Mouse (Mus musculus) forebrain, postnatal 0 days (tissue): ENCODE data around the gene Ppp1r16b. TPM values are rescaled to one million over a fixed set of nuclear protein-coding genes. Genes with fewer than 3 reads are reported as not detected.

ENCODE experiments used
- ATAC-seq: fragments of 200-750 bp; cut with Nextera tagmentation; 2 replicates; pipeline ENCODE4 v1.8.0; 2017; ENCODE audit warnings: mild to moderate bottlenecking, moderate library complexity
- DNase-seq: peaks from one replicate; pipeline ENCODE4 v3.0.0-alpha.2; 2015
- H3K27ac ChIP-seq: fragments of 300-500 bp; sonication (generic); 2 replicates; pipeline ENCODE4 v1.5.1; 2014; ENCODE audit warnings: low read depth, mild to moderate bottlenecking, antibody characterized with exemption, low read length, moderate library complexity, mixed read lengths
- H3K27me3 ChIP-seq: fragments of 300-500 bp; sonication (generic); 2 replicates; pipeline ENCODE4 v1.6.1; 2014; ENCODE audit warnings: mild to moderate bottlenecking, low read length, mixed read lengths; ENCODE audit not compliant: insufficient read depth
- H3K36me3 ChIP-seq: fragments of 300-500 bp; sonication (generic); 2 replicates; pipeline ENCODE4 v1.6.1; 2014; ENCODE audit warnings: mild to moderate bottlenecking, moderate library complexity; ENCODE audit not compliant: insufficient read depth
- H3K4me1 ChIP-seq: fragments of 300-500 bp; sonication (generic); 2 replicates; pipeline ENCODE4 v1.6.1; 2014; ENCODE audit warnings: antibody characterized with exemption; ENCODE audit not compliant: insufficient read depth
- H3K4me2 ChIP-seq: fragments of 300-500 bp; sonication (generic); 2 replicates; pipeline ENCODE4 v1.6.1; 2014; ENCODE audit warnings: low read depth, mild to moderate bottlenecking, moderate library complexity
- H3K4me3 ChIP-seq: fragments of 300-500 bp; sonication (generic); 2 replicates; pipeline ENCODE4 v1.5.1; 2014; ENCODE audit warnings: low read depth, low read length, mixed read lengths
- H3K9ac ChIP-seq: fragments of 300-500 bp; sonication (generic); 2 replicates; pipeline ENCODE4 v1.6.1; 2014; ENCODE audit warnings: mild to moderate bottlenecking
- H3K9me3 ChIP-seq: fragments of 300-500 bp; sonication (generic); 2 replicates; pipeline ENCODE4 v1.6.1; 2016; ENCODE audit warnings: low read length
- CTCF ChIP-seq: sonication (generic); IDR thresholded peaks from 2 replicates; pipeline ENCODE4 v1.5.1; 2016; ENCODE audit warnings: antibody characterized with exemption, control low read depth, low read depth
- WGBS: fragments of 180-500 bp; shearing (Covaris S2); extraction: QIAGEN DNeasy Blood & Tissue Kit; methylation state at CpG from one replicate; pipeline ENCODE4 v1.1.7; 2014; 5-methylcytosine and 5-hydroxymethylcytosine counted together
- polyA plus RNA-seq: library from polyadenylated mRNA; unstranded; fragments of >200 nt; fragmentation: Nextera tagmentation; extraction: Ambion mirVana; gene quantifications from 2 replicates; pipeline ENCODE4 v1.2.1, GENCODE M21; 2015
- total RNA-seq: library from RNA; depleted of rRNA; stranded (reverse); fragments of >200 nt; gene quantifications from 2 replicates; pipeline ENCODE4 v1.2.3, GENCODE M21; 2014

The Ppp1r16b gene
- total and polyA plus RNA-seq, 2 experiments from 2014 or later, result 25.2 to 28.4 TPM

GRCm38 (mm10) chr2:158760231-158760630 is 95.0 kb downstream of the Ppp1r16b start:
- 74% methylated on average over 2 of the region's 2 CpGs for WGBS
- no peak for ATAC-seq
- no peak for DNase-seq
- TF ChIP-seq CTCF, result no peak
- Histone ChIP-seq H3K4me3 (no peak overlapping the region), H3K9ac (no peak overlapping the region), H3K9me3 (no peaks in the 10 kb centered on the region), H3K4me2 (no peak overlapping the region), H3K4me1 (no peaks in the 10 kb centered on the region), H3K36me3 (peaks cover 22% of the 10 kb centered on the region), H3K27ac (no peak overlapping the region), H3K27me3 (no peaks in the 10 kb centered on the region)

GRCm38 (mm10) chr2:158762339-158762738 is 97.1 kb downstream of the Ppp1r16b start:
- ATAC-seq (no peak), DNase-seq (no peak)
- Histone ChIP-seq H3K9me3 (no peaks in the 10 kb centered on the region), H3K4me1 (no peaks in the 10 kb centered on the region), H3K9ac (no peak overlapping the region), H3K27me3 (no peaks in the 10 kb centered on the region), H3K27ac (no peak overlapping the region), H3K36me3 (peaks cover 6% of the 10 kb centered on the region; the same call in 1 of the 2 replicates), H3K4me2 (no peak overlapping the region), H3K4me3 (no peak overlapping the region)
- no peak for TF ChIP-seq CTCF
- WGBS, result 90% methylated on average over 5 of the region's 5 CpGs

GRCm38 (mm10) chr2:158767742-158768339 is 102.6 kb downstream of the Ppp1r16b start, which contains the start of gene Fam83d:
Gene Fam83d (plus strand): TSS chr2:158768093.
- H3K4me2 ChIP-seq, result peak within 1 kb of the TSS; percentile 95
- no peaks in the 10 kb centered on the region for H3K27me3 ChIP-seq
- 4% methylated on average over 48 of the region's 48 CpGs for WGBS
- peak within 1 kb of the TSS; percentile 43 for H3K9ac ChIP-seq
- ATAC-seq (peak; percentile 100), DNase-seq (peak; percentile 96)
- peaks cover 8% of the 10 kb centered on the region; the same call in 1 of the 2 replicates for H3K4me1 ChIP-seq
- H3K27ac ChIP-seq, result no peak within 1 kb of the TSS
- TF ChIP-seq CTCF, result peak; percentile 70
- no peaks in the 10 kb centered on the region for H3K9me3 ChIP-seq
- H3K4me3 ChIP-seq, result peak within 1 kb of the TSS; percentile 54
- H3K36me3 ChIP-seq, result no peaks in the 10 kb centered on the region

GRCm38 (mm10) chr2:158768350-158768749 is 103.2 kb downstream of the Ppp1r16b start:
- Histone ChIP-seq H3K27ac (no peak overlapping the region), H3K9ac (peak overlapping the region; percentile 43), H3K36me3 (no peaks in the 10 kb centered on the region), H3K4me2 (peak overlapping the region; percentile 95), H3K4me3 (peak overlapping the region; percentile 54), H3K27me3 (no peaks in the 10 kb centered on the region), H3K4me1 (peaks cover 8% of the 10 kb centered on the region; the same call in 1 of the 2 replicates), H3K9me3 (no peaks in the 10 kb centered on the region)
- WGBS, result 4% methylated on average over 37 of the region's 37 CpGs
- DNase-seq (peak; percentile 13), ATAC-seq (peak; percentile 3; the same call in 1 of the 2 replicates)
- no peak for TF ChIP-seq CTCF

- no peak overlapping the region for H3K27ac ChIP-seq
- 4% methylated on average over 5 of the region's 5 CpGs for WGBS
- peaks cover 8% of the 10 kb centered on the region; the same call in 1 of the 2 replicates for H3K4me1 ChIP-seq
- peak overlapping the region; percentile 95 for H3K4me2 ChIP-seq
- no peaks in the 10 kb centered on the region for H3K27me3 ChIP-seq
- no peak for TF ChIP-seq CTCF
- ATAC-seq (no peak), DNase-seq (no peak)
- H3K4me3 ChIP-seq, result peak overlapping the region; percentile 54
- H3K36me3 ChIP-seq, result no peaks in the 10 kb centered on the region
- H3K9me3 ChIP-seq, result no peaks in the 10 kb centered on the region
- H3K9ac ChIP-seq, result no peak overlapping the region
Observed at GRCm38 (mm10) chr2:158768771-158769170, 103.6 kb downstream of the Ppp1r16b start.

GRCm38 (mm10) chr2:158770126-158770757 is 105.0 kb downstream of the Ppp1r16b start:
- no peak for TF ChIP-seq CTCF
- no peak overlapping the region for H3K27ac ChIP-seq
- peak overlapping the region; percentile 18; the same call in 1 of the 2 replicates for H3K9ac ChIP-seq
- H3K4me2 ChIP-seq, result peak overlapping the region; percentile 95
- no peaks in the 10 kb centered on the region for H3K36me3 ChIP-seq
- no peaks in the 10 kb centered on the region for H3K27me3 ChIP-seq
- H3K4me3 ChIP-seq, result 0 out of 2 replicates have a peak overlapping the region, but pooled peaks have one; percentile 3
- DNase-seq, result peak; percentile 48
- no peaks in the 10 kb centered on the region for H3K9me3 ChIP-seq
- H3K4me1 ChIP-seq, result peaks cover 8% of the 10 kb centered on the region; the same call in 1 of the 2 replicates
- ATAC-seq, result no peak
- 23% methylated on average over 13 of the region's 13 CpGs for WGBS

GRCm38 (mm10) chr2:158771066-158771763 is 106.0 kb downstream of the Ppp1r16b start:
- no peaks in the 10 kb centered on the region for H3K27me3 ChIP-seq
- ATAC-seq (no peak), DNase-seq (no peak)
- H3K27ac ChIP-seq, result no peak overlapping the region
- WGBS, result 57% methylated on average over 11 of the region's 11 CpGs
- no peak overlapping the region for H3K9ac ChIP-seq
- H3K4me1 ChIP-seq, result peaks cover 8% of the 10 kb centered on the region; the same call in 1 of the 2 replicates
- no peak for TF ChIP-seq CTCF
- no peaks in the 10 kb centered on the region for H3K36me3 ChIP-seq
- no peak overlapping the region for H3K4me2 ChIP-seq
- no peak overlapping the region for H3K4me3 ChIP-seq
- H3K9me3 ChIP-seq, result no peaks in the 10 kb centered on the region
